Mouse (Mus musculus): ENCODE measurements at regions not wholly inside any gene's neighbourhood (a gene's known extent, or its start where the extent isn't known, plus 50 kb on each side); places are given as distances from the start of the nearest gene placed in this dataset.

GRCm38 (mm10) chr3:131737953-131738598 lies 173.5 kb downstream of the Papss1 start:
- no peak overlapping the region for H3K27ac ChIP-seq (ENCODE audit: control insufficient read depth, insufficient read depth, low read depth, low read length)
- no peaks in the 10 kb centered on the region for H3K27me3 ChIP-seq (ENCODE audit: control insufficient read depth, insufficient read depth, low read length)
- no peaks in the 10 kb centered on the region for H3K4me1 ChIP-seq (ENCODE audit: control insufficient read depth, insufficient read depth, low read length)
- no peak overlapping the region for H3K4me3 ChIP-seq (ENCODE audit: control insufficient read depth, low read depth, low read length)
- TF ChIP-seq CTCF (IDR thresholded peaks at IDR 0.05; ENCODE audit: control insufficient read depth, insufficient read depth, insufficient replicate concordance, low read depth, low read length) (no peak), POLR2A (IDR thresholded peaks at IDR 0.05; ENCODE audit: control insufficient read depth, low read depth, low read length) (no peak)
- H3K36me3 ChIP-seq (ENCODE audit: control insufficient read depth, insufficient read depth, low read length) = no peaks in the 10 kb centered on the region

- Histone ChIP-seq H3K4me3 (ENCODE audit: control insufficient read depth, low read depth, low read length) (no peak overlapping the region), H3K4me1 (ENCODE audit: control insufficient read depth, insufficient read depth, low read length) (no peaks in the 10 kb centered on the region), H3K36me3 (ENCODE audit: control insufficient read depth, insufficient read depth, low read length) (no peaks in the 10 kb centered on the region), H3K27me3 (ENCODE audit: control insufficient read depth, insufficient read depth, low read length) (no peaks in the 10 kb centered on the region), H3K27ac (ENCODE audit: control insufficient read depth, insufficient read depth, low read depth, low read length) (no peak overlapping the region)
- no peak for TF ChIP-seq POLR2A (IDR thresholded peaks at IDR 0.05; ENCODE audit: control insufficient read depth, low read depth, low read length)
- no peak for TF ChIP-seq CTCF (IDR thresholded peaks at IDR 0.05; ENCODE audit: control insufficient read depth, insufficient read depth, insufficient replicate concordance, low read depth, low read length)
Observed at GRCm38 (mm10) chr3:131755537-131755936, 191.0 kb downstream of the Papss1 start.

GRCm38 (mm10) chr3:131756126-131756525 lies 191.6 kb downstream of the Papss1 start:
- H3K4me3 ChIP-seq (ENCODE audit: control insufficient read depth, low read depth, low read length) = no peak overlapping the region
- TF ChIP-seq POLR2A (IDR thresholded peaks at IDR 0.05; ENCODE audit: control insufficient read depth, low read depth, low read length) = no peak
- TF ChIP-seq CTCF (IDR thresholded peaks at IDR 0.05; ENCODE audit: control insufficient read depth, insufficient read depth, insufficient replicate concordance, low read depth, low read length) = no peak
- no peaks in the 10 kb centered on the region for H3K4me1 ChIP-seq (ENCODE audit: control insufficient read depth, insufficient read depth, low read length)
- no peaks in the 10 kb centered on the region for H3K36me3 ChIP-seq (ENCODE audit: control insufficient read depth, insufficient read depth, low read length)
- H3K27ac ChIP-seq (ENCODE audit: control insufficient read depth, insufficient read depth, low read depth, low read length) = no peak overlapping the region
- H3K27me3 ChIP-seq (ENCODE audit: control insufficient read depth, insufficient read depth, low read length) = no peaks in the 10 kb centered on the region

GRCm38 (mm10) chr3:131769976-131770375 lies 205.4 kb downstream of the Papss1 start:
- TF ChIP-seq POLR2A (IDR thresholded peaks at IDR 0.05; ENCODE audit: control insufficient read depth, low read depth, low read length) (no peak), CTCF (IDR thresholded peaks at IDR 0.05; ENCODE audit: control insufficient read depth, insufficient read depth, insufficient replicate concordance, low read depth, low read length) (no peak)
- Histone ChIP-seq H3K4me3 (ENCODE audit: control insufficient read depth, low read depth, low read length) (no peak overlapping the region), H3K27ac (ENCODE audit: control insufficient read depth, insufficient read depth, low read depth, low read length) (no peak overlapping the region), H3K4me1 (ENCODE audit: control insufficient read depth, insufficient read depth, low read length) (no peaks in the 10 kb centered on the region; the same call in 1 of the 2 replicates), H3K36me3 (ENCODE audit: control insufficient read depth, insufficient read depth, low read length) (no peaks in the 10 kb centered on the region), H3K27me3 (ENCODE audit: control insufficient read depth, insufficient read depth, low read length) (no peaks in the 10 kb centered on the region)

- TF ChIP-seq CTCF (IDR thresholded peaks at IDR 0.05; ENCODE audit: control insufficient read depth, insufficient read depth, insufficient replicate concordance, low read depth, low read length) (no peak), POLR2A (IDR thresholded peaks at IDR 0.05; ENCODE audit: control insufficient read depth, low read depth, low read length) (no peak)
- no peaks in the 10 kb centered on the region for H3K36me3 ChIP-seq (ENCODE audit: control insufficient read depth, insufficient read depth, low read length)
- H3K27me3 ChIP-seq (ENCODE audit: control insufficient read depth, insufficient read depth, low read length) = no peaks in the 10 kb centered on the region
- no peaks in the 10 kb centered on the region; the same call in 1 of the 2 replicates for H3K4me1 ChIP-seq (ENCODE audit: control insufficient read depth, insufficient read depth, low read length)
- no peak overlapping the region for H3K27ac ChIP-seq (ENCODE audit: control insufficient read depth, insufficient read depth, low read depth, low read length)
- H3K4me3 ChIP-seq (ENCODE audit: control insufficient read depth, low read depth, low read length) = no peak overlapping the region
Observed at GRCm38 (mm10) chr3:131770486-131770885, 205.9 kb downstream of the Papss1 start.

GRCm38 (mm10) chr3:131771863-131772546 lies 207.4 kb downstream of the Papss1 start:
- Histone ChIP-seq H3K27me3 (ENCODE audit: control insufficient read depth, insufficient read depth, low read length) (no peaks in the 10 kb centered on the region), H3K36me3 (ENCODE audit: control insufficient read depth, insufficient read depth, low read length) (no peaks in the 10 kb centered on the region), H3K27ac (ENCODE audit: control insufficient read depth, insufficient read depth, low read depth, low read length) (no peak overlapping the region), H3K4me3 (ENCODE audit: control insufficient read depth, low read depth, low read length) (no peak overlapping the region), H3K4me1 (ENCODE audit: control insufficient read depth, insufficient read depth, low read length) (no peaks in the 10 kb centered on the region; the same call in 1 of the 2 replicates)
- TF ChIP-seq CTCF (IDR thresholded peaks at IDR 0.05; ENCODE audit: control insufficient read depth, insufficient read depth, insufficient replicate concordance, low read depth, low read length) = no peak
- TF ChIP-seq POLR2A (IDR thresholded peaks at IDR 0.05; ENCODE audit: control insufficient read depth, low read depth, low read length) = no peak

- no peak for TF ChIP-seq CTCF (IDR thresholded peaks at IDR 0.05; ENCODE audit: control insufficient read depth, insufficient read depth, insufficient replicate concordance, low read depth, low read length)
- TF ChIP-seq POLR2A (IDR thresholded peaks at IDR 0.05; ENCODE audit: control insufficient read depth, low read depth, low read length) = no peak
- Histone ChIP-seq H3K4me3 (ENCODE audit: control insufficient read depth, low read depth, low read length) (no peak overlapping the region), H3K27ac (ENCODE audit: control insufficient read depth, insufficient read depth, low read depth, low read length) (no peak overlapping the region)
Observed at GRCm38 (mm10) chr3:131772593-131772992, 208.0 kb downstream of the Papss1 start.

More at GRCm38 (mm10) chr3:131772593-131772992, 208.0 kb downstream of the Papss1 start:
- Histone ChIP-seq H3K27me3 (ENCODE audit: control insufficient read depth, insufficient read depth, low read length) (no peaks in the 10 kb centered on the region), H3K4me1 (ENCODE audit: control insufficient read depth, insufficient read depth, low read length) (no peaks in the 10 kb centered on the region; the same call in 1 of the 2 replicates), H3K36me3 (ENCODE audit: control insufficient read depth, insufficient read depth, low read length) (no peaks in the 10 kb centered on the region)
